12 mouse cellular contexts compared by ENCODE assay signal in the genomic region with DNA sequence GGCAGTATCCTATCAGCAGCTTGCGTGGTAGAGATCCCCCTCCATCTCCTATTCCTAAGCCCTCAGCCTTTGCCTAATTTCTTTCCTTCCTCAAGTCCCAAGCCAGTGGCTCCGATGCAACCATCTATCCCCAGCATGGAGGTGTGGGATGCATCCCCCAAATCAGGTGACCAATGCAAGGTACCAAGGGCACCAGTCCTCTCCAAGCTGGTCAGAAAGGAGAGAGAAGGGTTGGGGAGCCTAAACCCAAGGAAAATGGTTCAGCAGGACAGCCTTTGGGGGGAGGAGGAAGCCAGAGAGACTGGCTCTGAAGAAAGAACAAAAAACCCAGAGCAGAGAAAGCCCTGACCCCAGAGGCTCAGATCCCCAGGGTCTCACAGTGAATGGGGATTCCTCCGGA. TPM values are rescaled to one million over a fixed set of nuclear protein-coding genes. Genes with fewer than 3 reads are reported as not detected.
DNase-seq lines count a peak whose midpoint lies in the region; ATAC-seq and TF ChIP-seq lines count a peak whose summit lies in the region.
"Had no signal": no experiment of that assay in that cellular context is flagged by ENCODE, and none has a peak within 500 bp of the region (broad histone marks: within the 10 kb centered on the region; RNA-seq: fewer than 3 reads in every experiment).

No protein-coding gene starts in this region.

- no peak for TF ChIP-seq EP300 in ES-Bruce4 (IDR thresholded peaks at IDR 0.05; ENCODE audit: insufficient read depth, low read depth, low read length)

- WGBS in kidney, embryonic 14.5 days = 64% methylated on average over 3 of the region's 3 CpGs
- WGBS in forebrain, embryonic 12.5 days = 33% methylated on average over 3 of the region's 3 CpGs
- WGBS in limb, embryonic 13.5 days = 77% methylated on average over 3 of the region's 3 CpGs
- WGBS in cerebellum, adult 2 months = 79% methylated on average over 3 of the region's 3 CpGs

- DNase-seq in kidney, adult 18-20 months = no peak
- no peak for DNase-seq in cerebellum, postnatal 36 days
- no peak for DNase-seq in cerebellum, adult 2 months
- no peak for DNase-seq in liver
- DNase-seq: cerebellum, postnatal 25 days; gastrocnemius, postnatal 14 days; lung, postnatal 4 days had no signal

- ATAC-seq in kidney, embryonic 14.5 days (ENCODE audit: low FRiP score, low TSS enrichment) = no peak
- no peak for ATAC-seq in forebrain, embryonic 12.5 days (ENCODE audit: low FRiP score)
- ATAC-seq in limb, embryonic 13.5 days (ENCODE audit: low FRiP score, low read depth) = no peak

- H3K27me3 ChIP-seq in kidney, embryonic 14.5 days (ENCODE audit: control insufficient read depth, insufficient read depth, low read length) = no peaks in the 10 kb centered on the region
- no peaks in the 10 kb centered on the region for H3K27me3 ChIP-seq in ES-Bruce4 (ENCODE audit: control insufficient read depth, insufficient read depth, low read length, poor library complexity, severe bottlenecking)
- no peaks in the 10 kb centered on the region; the same call in 1 of the 2 replicates for H3K27me3 ChIP-seq in forebrain, embryonic 12.5 days
- H3K27me3 ChIP-seq in limb, embryonic 13.5 days = no peaks in the 10 kb centered on the region
- no peaks in the 10 kb centered on the region for H3K27me3 ChIP-seq in cerebellum, adult 2 months (ENCODE audit: control insufficient read depth, insufficient read depth, low read length)

- no peak for TF ChIP-seq POLR2A in ES-Bruce4 (IDR thresholded peaks at IDR 0.05; ENCODE audit: insufficient read depth, low read length)
- no peak for TF ChIP-seq POLR2A in cerebellum, adult 2 months (IDR thresholded peaks at IDR 0.05; ENCODE audit: borderline replicate concordance, insufficient read depth, low read length)

- H3K36me3 ChIP-seq in kidney, embryonic 14.5 days (ENCODE audit: control insufficient read depth, insufficient read depth, low read length) = 0 out of 2 replicates have a peak, but pooled peaks cover 2% of the 10 kb centered on the region
- peaks cover 4% of the 10 kb centered on the region; the same call in 1 of the 2 replicates for H3K36me3 ChIP-seq in ES-Bruce4 (ENCODE audit: control insufficient read depth, insufficient read depth, low read length, poor library complexity, severe bottlenecking)
- H3K36me3 ChIP-seq in forebrain, embryonic 12.5 days (replicated peaks) = 0 out of 2 replicates have a peak, but pooled peaks cover 15% of the 10 kb centered on the region
- peaks cover 14% of the 10 kb centered on the region; the same call in 1 of the 2 replicates for H3K36me3 ChIP-seq in limb, embryonic 13.5 days

- TF ChIP-seq CTCF in ES-Bruce4 (IDR thresholded peaks at IDR 0.05; ENCODE audit: low read depth, low read length) = no peak
- TF ChIP-seq CTCF in cerebellum, adult 2 months (IDR thresholded peaks at IDR 0.05; ENCODE audit: borderline replicate concordance, insufficient read depth, low read depth, low read length) = no peak

- H3K4me2 ChIP-seq in kidney, embryonic 14.5 days (replicated peaks; ENCODE audit: low read depth, low read length) = peak overlapping the region; percentile 93
- H3K4me2 ChIP-seq in forebrain, embryonic 12.5 days = peak overlapping the region; percentile 33
- no peak overlapping the region for H3K4me2 ChIP-seq in limb, embryonic 13.5 days (replicated peaks)

- H3K27ac ChIP-seq in kidney, embryonic 14.5 days (ENCODE audit: low read depth, low read length) = peak overlapping the region; percentile 83
- H3K27ac ChIP-seq in ES-Bruce4 (ENCODE audit: insufficient read depth, low read length) = peak overlapping the region; percentile 2; the same call in 1 of the 2 replicates
- no peak overlapping the region for H3K27ac ChIP-seq in forebrain, embryonic 12.5 days
- H3K27ac ChIP-seq in limb, embryonic 13.5 days = no peak overlapping the region
- no peak overlapping the region for H3K27ac ChIP-seq in cerebellum, adult 2 months (ENCODE audit: insufficient read depth, low read length)

- H3K4me3 ChIP-seq in kidney, embryonic 14.5 days (ENCODE audit: low read length) = no peak overlapping the region
- no peak overlapping the region for H3K4me3 ChIP-seq in ES-Bruce4 (ENCODE audit: low read depth, low read length)
- H3K4me3 ChIP-seq in forebrain, embryonic 12.5 days (replicated peaks) = no peak overlapping the region
- H3K4me3 ChIP-seq in limb, embryonic 13.5 days = no peak overlapping the region
- H3K4me3 ChIP-seq in cerebellum, adult 2 months (replicated peaks; ENCODE audit: insufficient read depth, low read depth, low read length) = no peak overlapping the region
- H3K4me3 ChIP-seq: erythroblast, embryonic 14.5 days had no signal

- peak overlapping the region; percentile 53; the same call in 1 of the 2 replicates for H3K9ac ChIP-seq in kidney, embryonic 14.5 days (ENCODE audit: low read depth, low read length)
- 0 out of 2 replicates have a peak overlapping the region, but pooled peaks have one; percentile 92 for H3K9ac ChIP-seq in ES-Bruce4 (ENCODE audit: low read depth, poor library complexity, severe bottlenecking)
- H3K9ac ChIP-seq in forebrain, embryonic 12.5 days = 0 out of 2 replicates have a peak overlapping the region, but pooled peaks have one; percentile 12
- H3K9ac ChIP-seq in limb, embryonic 13.5 days = 0 out of 2 replicates have a peak overlapping the region, but pooled peaks have one; percentile 35

- no peaks in the 10 kb centered on the region for H3K9me3 ChIP-seq in kidney, embryonic 14.5 days (ENCODE audit: control insufficient read depth, low read length)
- H3K9me3 ChIP-seq in ES-Bruce4 (replicated peaks; ENCODE audit: control insufficient read depth, insufficient read depth, low read length, poor library complexity, severe bottlenecking) = no peaks in the 10 kb centered on the region
- no peaks in the 10 kb centered on the region for H3K9me3 ChIP-seq in forebrain, embryonic 12.5 days
- H3K9me3 ChIP-seq in limb, embryonic 13.5 days = no peaks in the 10 kb centered on the region

- H3K4me1 ChIP-seq in kidney, embryonic 14.5 days (ENCODE audit: control insufficient read depth, insufficient read depth, low read length) = peaks cover 31% of the 10 kb centered on the region
- peaks cover 5% of the 10 kb centered on the region for H3K4me1 ChIP-seq in ES-Bruce4 (ENCODE audit: control insufficient read depth, insufficient read depth, low read length)
- H3K4me1 ChIP-seq in forebrain, embryonic 12.5 days = peaks cover 46% of the 10 kb centered on the region
- peaks cover 34% of the 10 kb centered on the region for H3K4me1 ChIP-seq in limb, embryonic 13.5 days
- H3K4me1 ChIP-seq in cerebellum, adult 2 months (ENCODE audit: control insufficient read depth, insufficient read depth, low read length) = peaks cover 8% of the 10 kb centered on the region

RNA-seq across cellular contexts. Expression of a gene that starts 4.3 kb away (rescaled TPM):
- polyA plus RNA-seq in kidney, embryonic 14.5 days (2014; fragmentation: Nextera tagmentation; extraction: Ambion mirVana) = 59.1 and 105 TPM in 2 replicates
- 50.3 and 56.8 TPM in 2 replicates for polyA plus RNA-seq in ES-Bruce4 (2011; ENCODE audit: insufficient read depth, insufficient read length, low read depth, missing spikeins)
- polyA plus RNA-seq in forebrain, embryonic 12.5 days (2016; fragmentation: Nextera tagmentation; extraction: Ambion mirVana) = 108 and 118 TPM in 2 replicates
- 64.3 and 66.6 TPM in 2 replicates for polyA plus RNA-seq in limb, embryonic 13.5 days (2015; fragmentation: Nextera tagmentation; extraction: Ambion mirVana)
- 27.5 and 29.4 TPM in 2 replicates for polyA plus RNA-seq in cerebellum, adult 2 months (2012; rRNA removed)

RNA-seq across cellular contexts. Expression of a gene that starts 29.6 kb away (rescaled TPM):
- polyA plus RNA-seq in kidney, embryonic 14.5 days (2014; fragmentation: Nextera tagmentation; extraction: Ambion mirVana) = 21.5 and 23.2 TPM in 2 replicates
- 12.7 and 13.3 TPM in 2 replicates for polyA plus RNA-seq in ES-Bruce4 (2011; ENCODE audit: insufficient read depth, insufficient read length, low read depth, missing spikeins)
- 10.4 and 11.4 TPM in 2 replicates for polyA plus RNA-seq in forebrain, embryonic 12.5 days (2016; fragmentation: Nextera tagmentation; extraction: Ambion mirVana)
- polyA plus RNA-seq in limb, embryonic 13.5 days (2015; fragmentation: Nextera tagmentation; extraction: Ambion mirVana) = 15.3 and 15.5 TPM in 2 replicates
- polyA plus RNA-seq in cerebellum, adult 2 months (2012; rRNA removed) = 20.7 and 21.4 TPM in 2 replicates

Comparison
In these comparisons a context has a peak if more than half of its experiments do, and no peak if none do; other contexts are left out.
1. H3K27ac ChIP-seq: peak in kidney, embryonic 14.5 days (single experiment) and ES-Bruce4 (single experiment); none in forebrain, embryonic 12.5 days (single experiment), limb, embryonic 13.5 days (single experiment) and cerebellum, adult 2 months (single experiment).
2. H3K9ac ChIP-seq: peak in every context shown above with its lines; median percentile 92 in ES-Bruce4; 53 in kidney, embryonic 14.5 days; 35 in limb, embryonic 13.5 days; 12 in forebrain, embryonic 12.5 days.